9 mouse cellular contexts compared by ENCODE assay signal in the genomic region with DNA sequence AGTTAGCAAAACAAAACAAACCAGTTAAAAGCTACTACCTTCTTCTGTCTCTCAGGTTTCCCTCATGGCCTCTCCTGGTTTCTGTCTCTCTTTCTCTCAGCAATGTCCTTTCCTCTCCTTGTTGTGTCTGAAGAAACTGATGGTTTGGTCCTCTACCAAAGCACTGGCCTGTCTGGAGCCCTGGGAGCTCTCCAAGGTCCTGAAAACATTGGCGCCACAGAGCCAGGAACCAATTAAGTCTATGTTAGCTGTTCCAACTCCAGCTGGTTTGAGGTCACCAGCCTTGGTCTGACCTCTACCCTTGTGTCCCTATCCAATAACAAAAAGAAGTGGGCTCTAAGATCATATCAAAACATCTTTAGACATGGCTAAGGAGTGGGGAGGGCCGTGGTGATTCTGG. TPM values are rescaled to one million over a fixed set of nuclear protein-coding genes. Genes with fewer than 3 reads are reported as not detected.
DNase-seq lines count a peak whose midpoint lies in the region; ATAC-seq and TF ChIP-seq lines count a peak whose summit lies in the region.
"Had no signal": no experiment of that assay in that cellular context is flagged by ENCODE, and none has a peak within 500 bp of the region (broad histone marks: within the 10 kb centered on the region; RNA-seq: fewer than 3 reads in every experiment).

No protein-coding gene starts in this region.

- no peaks in the 10 kb centered on the region for H3K36me3 ChIP-seq in intestine, embryonic 14.5 days (ENCODE audit: control insufficient read depth, insufficient read depth, low read length)
- H3K36me3 ChIP-seq in intestine, postnatal 0 days (ENCODE audit: control insufficient read depth, insufficient read depth), result no peaks in the 10 kb centered on the region
- H3K36me3 ChIP-seq in embryonic facial prominence, embryonic 10.5 days (replicated peaks), result no peaks in the 10 kb centered on the region
- H3K36me3 ChIP-seq in hindbrain, embryonic 14.5 days (replicated peaks; ENCODE audit: control insufficient read depth, insufficient read depth), result no peaks in the 10 kb centered on the region
- no peaks in the 10 kb centered on the region for H3K36me3 ChIP-seq in liver, embryonic 13.5 days
- no peaks in the 10 kb centered on the region for H3K36me3 ChIP-seq in neural tube, embryonic 14.5 days (ENCODE audit: control insufficient read depth, insufficient read depth, low read length)

- H3K4me1 ChIP-seq in intestine, embryonic 14.5 days (replicated peaks; ENCODE audit: control insufficient read depth, insufficient read depth, low read length), result no peaks in the 10 kb centered on the region
- no peaks in the 10 kb centered on the region for H3K4me1 ChIP-seq in intestine, postnatal 0 days (replicated peaks; ENCODE audit: control insufficient read depth, insufficient read depth, low read length)
- H3K4me1 ChIP-seq in embryonic facial prominence, embryonic 10.5 days, result peaks cover 16% of the 10 kb centered on the region
- peaks cover 14% of the 10 kb centered on the region for H3K4me1 ChIP-seq in hindbrain, embryonic 14.5 days (replicated peaks; ENCODE audit: control insufficient read depth, insufficient read depth, low read length)
- H3K4me1 ChIP-seq in liver, embryonic 13.5 days (replicated peaks), result peaks cover 4% of the 10 kb centered on the region
- H3K4me1 ChIP-seq in neural tube, embryonic 14.5 days (ENCODE audit: control insufficient read depth, insufficient read depth, low read length), result no peaks in the 10 kb centered on the region

- H3K27me3 ChIP-seq in intestine, embryonic 14.5 days (replicated peaks; ENCODE audit: control insufficient read depth, insufficient read depth, low read length), result no peaks in the 10 kb centered on the region
- peaks cover 4% of the 10 kb centered on the region; the same call in 1 of the 2 replicates for H3K27me3 ChIP-seq in intestine, postnatal 0 days (replicated peaks; ENCODE audit: control insufficient read depth, insufficient read depth, low read length)
- H3K27me3 ChIP-seq in embryonic facial prominence, embryonic 10.5 days (replicated peaks; ENCODE audit: low read depth, poor library complexity, severe bottlenecking), result no peaks in the 10 kb centered on the region
- no peaks in the 10 kb centered on the region for H3K27me3 ChIP-seq in hindbrain, embryonic 14.5 days (ENCODE audit: control insufficient read depth, insufficient read depth, low read length)
- no peaks in the 10 kb centered on the region for H3K27me3 ChIP-seq in liver, embryonic 13.5 days
- H3K27me3 ChIP-seq in neural tube, embryonic 14.5 days (ENCODE audit: control insufficient read depth, insufficient read depth, low read length), result no peaks in the 10 kb centered on the region

- WGBS in intestine, embryonic 14.5 days, result 12% methylated on average over 2 of the region's 2 CpGs
- whole genome bisulfite sequencing in intestine, postnatal 0 days, result 7% methylated on average over 2 of the region's 2 CpGs
- 4% methylated on average over 2 of the region's 2 CpGs for WGBS in embryonic facial prominence, embryonic 10.5 days
- 13% methylated on average over 2 of the region's 2 CpGs for WGBS in hindbrain, embryonic 14.5 days
- WGBS in liver, embryonic 13.5 days (ENCODE audit: insufficient replicate concordance), result 12% methylated on average over 2 of the region's 2 CpGs
- 24% methylated on average over 2 of the region's 2 CpGs for WGBS in neural tube, embryonic 14.5 days

- DNase-seq in intestine, embryonic 14.5 days (ENCODE audit: low spot score), result peak; percentile 93
- peak; percentile 84 for DNase-seq in adrenal gland, postnatal 10 days
- peak; percentile 85 for DNase-seq in embryonic facial prominence, embryonic 10.5 days (ENCODE audit: low spot score)
- DNase-seq in hindbrain, embryonic 14.5 days (ENCODE audit: low spot score), result peak; percentile 67
- peak; percentile 17 for DNase-seq in liver, embryonic 13.5 days
- DNase-seq in B cell, adult 2 months, result no peak

- H3K4me3 ChIP-seq in intestine, embryonic 14.5 days (ENCODE audit: low read depth, low read length), result no peak overlapping the region
- no peak overlapping the region for H3K4me3 ChIP-seq in intestine, postnatal 0 days (ENCODE audit: low read depth, low read length)
- peak overlapping the region; percentile 57 for H3K4me3 ChIP-seq in embryonic facial prominence, embryonic 10.5 days
- H3K4me3 ChIP-seq in hindbrain, embryonic 14.5 days (replicated peaks; ENCODE audit: low read length), result peak overlapping the region; percentile 40
- H3K4me3 ChIP-seq in liver, embryonic 13.5 days (replicated peaks), result no peak overlapping the region
- peak overlapping the region; percentile 42 for H3K4me3 ChIP-seq in neural tube, embryonic 14.5 days (ENCODE audit: low read depth, low read length)

- no peak for TF ChIP-seq CTCF in intestine, postnatal 0 days (IDR thresholded peaks at IDR 0.05; ENCODE audit: low read depth)

- no peak overlapping the region for H3K9ac ChIP-seq in intestine, embryonic 14.5 days (ENCODE audit: low read length)
- no peak overlapping the region for H3K9ac ChIP-seq in intestine, postnatal 0 days (ENCODE audit: low read depth, low read length)
- H3K9ac ChIP-seq in hindbrain, embryonic 14.5 days, result peak overlapping the region; percentile 59
- no peak overlapping the region for H3K9ac ChIP-seq in liver, embryonic 13.5 days
- H3K9ac ChIP-seq in neural tube, embryonic 14.5 days (replicated peaks; ENCODE audit: low read depth, low read length), result no peak overlapping the region; the same call in 1 of the 2 replicates

- no peak overlapping the region for H3K4me2 ChIP-seq in intestine, embryonic 14.5 days (ENCODE audit: low read length)
- no peak overlapping the region for H3K4me2 ChIP-seq in intestine, postnatal 0 days (replicated peaks; ENCODE audit: low read depth)
- peak overlapping the region; percentile 59 for H3K4me2 ChIP-seq in hindbrain, embryonic 14.5 days (replicated peaks)
- H3K4me2 ChIP-seq in liver, embryonic 13.5 days, result no peak overlapping the region
- H3K4me2 ChIP-seq in neural tube, embryonic 14.5 days (ENCODE audit: low read depth, low read length), result peak overlapping the region; percentile 56

- H3K27ac ChIP-seq in intestine, embryonic 14.5 days (ENCODE audit: low read depth), result no peak overlapping the region
- no peak overlapping the region for H3K27ac ChIP-seq in intestine, postnatal 0 days (ENCODE audit: low read depth, low read length)
- H3K27ac ChIP-seq in embryonic facial prominence, embryonic 10.5 days (replicated peaks), result no peak overlapping the region
- H3K27ac ChIP-seq in hindbrain, embryonic 14.5 days, result no peak overlapping the region
- H3K27ac ChIP-seq in liver, embryonic 13.5 days, result no peak overlapping the region
- no peak overlapping the region for H3K27ac ChIP-seq in neural tube, embryonic 14.5 days (ENCODE audit: low read depth, low read length)
- H3K27ac ChIP-seq: macrophage had no signal

- no peaks in the 10 kb centered on the region for H3K9me3 ChIP-seq in intestine, embryonic 14.5 days (ENCODE audit: control insufficient read depth, low read length)
- no peaks in the 10 kb centered on the region for H3K9me3 ChIP-seq in intestine, postnatal 0 days (ENCODE audit: control insufficient read depth)
- no peaks in the 10 kb centered on the region for H3K9me3 ChIP-seq in embryonic facial prominence, embryonic 10.5 days
- no peaks in the 10 kb centered on the region for H3K9me3 ChIP-seq in hindbrain, embryonic 14.5 days (ENCODE audit: control insufficient read depth, low read length)
- H3K9me3 ChIP-seq in liver, embryonic 13.5 days (replicated peaks), result no peaks in the 10 kb centered on the region
- no peaks in the 10 kb centered on the region for H3K9me3 ChIP-seq in neural tube, embryonic 14.5 days (ENCODE audit: control insufficient read depth, low read length)

- ATAC-seq in intestine, embryonic 14.5 days (replicated peaks; ENCODE audit: low FRiP score, low TSS enrichment, low read depth), result peak; percentile 53; the same call in 1 of the 2 replicates
- no peak for ATAC-seq in intestine, postnatal 0 days
- ATAC-seq in hindbrain, embryonic 14.5 days (ENCODE audit: low FRiP score), result no peak
- ATAC-seq in liver, embryonic 13.5 days (ENCODE audit: low read depth), result no peak
- no peak; the same call in 1 of the 2 replicates for ATAC-seq in neural tube, embryonic 14.5 days (ENCODE audit: low read depth)

RNA-seq across cellular contexts. Expression of a gene that starts 1.3 kb away (rescaled TPM):
- 3.4 and 3.6 TPM in 2 replicates for polyA plus RNA-seq in intestine, embryonic 14.5 days (2014; fragmentation: Nextera tagmentation; extraction: Ambion mirVana)
- 4.9 and 5.7 TPM in 2 replicates for polyA plus RNA-seq in intestine, postnatal 0 days (2015; fragmentation: Nextera tagmentation; extraction: Ambion mirVana)
- total RNA-seq in adrenal gland, postnatal 10 days (2021), result 1 to 10 TPM; 5.0 to 5.8 TPM
- polyA plus RNA-seq in embryonic facial prominence, embryonic 10.5 days (2016; fragmentation: Nextera tagmentation; extraction: Ambion mirVana), result 9.4 and 9.8 TPM in 2 replicates
- 61.8 and 75.1 TPM in 2 replicates for polyA plus RNA-seq in hindbrain, embryonic 14.5 days (2014; fragmentation: Nextera tagmentation; extraction: Ambion mirVana)
- polyA plus RNA-seq in liver, embryonic 13.5 days (2015; fragmentation: Nextera tagmentation; extraction: Ambion mirVana), result 0.08 TPM in 1 of 2 replicates, not detected in the other
- polyA plus RNA-seq in neural tube, embryonic 14.5 days (2014; fragmentation: Nextera tagmentation; extraction: Ambion mirVana), result 50.5 and 63.1 TPM in 2 replicates
- polyA plus RNA-seq: macrophage had no signal

Comparison
In these comparisons a context has a peak if more than half of its experiments do, and no peak if none do; other contexts are left out.
1. DNase-seq: peak in intestine, embryonic 14.5 days (single experiment), adrenal gland, postnatal 10 days (single experiment), embryonic facial prominence, embryonic 10.5 days (single experiment), hindbrain, embryonic 14.5 days (single experiment) and liver, embryonic 13.5 days (single experiment); none in B cell, adult 2 months (0 of 2).
2. H3K4me2 ChIP-seq: peak in hindbrain, embryonic 14.5 days (single experiment) and neural tube, embryonic 14.5 days (single experiment); none in intestine, embryonic 14.5 days (single experiment), intestine, postnatal 0 days (single experiment) and liver, embryonic 13.5 days (single experiment).
3. H3K4me3 ChIP-seq: peak in embryonic facial prominence, embryonic 10.5 days (single experiment), hindbrain, embryonic 14.5 days (single experiment) and neural tube, embryonic 14.5 days (single experiment); none in intestine, embryonic 14.5 days (single experiment), intestine, postnatal 0 days (single experiment) and liver, embryonic 13.5 days (single experiment).